Mouse (Mus musculus) T-cell, adult 2 months (primary cell): ENCODE data around the gene Olfr461.
"Not testable (repeated sequence)": the region's sequence is repeated elsewhere in the genome, so short reads cannot be mapped to it uniquely, and the experiment has no call there.

ENCODE experiments used
- DNase-seq: peaks from one replicate; pipeline ENCODE4 v3.0.0; 2022; ENCODE audit warnings: low spot score

Gene Olfr461

GRCm38 (mm10) chr6:40554950-40555349 is at the start of gene Olfr461:
Olfr461 (minus strand) TSS chr6:40555050.
- DNase-seq = no peak

- DNase-seq = not testable (repeated sequence)
Measured at GRCm38 (mm10) chr6:40598546-40598945, 43.7 kb upstream of the Olfr461 start.

- DNase-seq = no peak
Measured at GRCm38 (mm10) chr6:40594804-40595550, 40.1 kb upstream of the Olfr461 start.

GRCm38 (mm10) chr6:40588346-40588745 is 33.5 kb upstream of the Olfr461 start:
- DNase-seq = no peak

GRCm38 (mm10) chr6:40585645-40586044 is 30.8 kb upstream of the Olfr461 start, which contains the start of gene Clec5a:
Clec5a (minus strand) TSS chr6:40585821.
- DNase-seq = no peak

GRCm38 (mm10) chr6:40584336-40584735 is 29.5 kb upstream of the Olfr461 start:
- DNase-seq = no peak

GRCm38 (mm10) chr6:40576305-40576704 is 21.5 kb upstream of the Olfr461 start:
- no peak for DNase-seq

- DNase-seq = no peak
Measured at GRCm38 (mm10) chr6:40573618-40574017, 18.8 kb upstream of the Olfr461 start.

- DNase-seq = no peak
Measured at GRCm38 (mm10) chr6:40569187-40569586, 14.3 kb upstream of the Olfr461 start, which contains the start of gene Olfr460. Olfr460 (plus strand) TSS chr6:40569487.

- no peak for DNase-seq
Measured at GRCm38 (mm10) chr6:40544690-40545089, 10.2 kb downstream of the Olfr461 start.

- no peak for DNase-seq
Measured at GRCm38 (mm10) chr6:40519408-40519807, 35.4 kb downstream of the Olfr461 start, which contains the start of gene Prss37. Prss37 (minus strand) TSS chr6:40519508.

- no peak for DNase-seq
Measured at GRCm38 (mm10) chr6:40493229-40493628, 61.6 kb downstream of the Olfr461 start, which contains the start of gene Tas2r108. Tas2r108 (plus strand) TSS chr6:40493529.
